Mouse (Mus musculus) MEL (cell line): Measurements from ENCODE around the gene Clpsl2. TPM values are rescaled to one million over a fixed set of nuclear protein-coding genes. Genes with fewer than 3 reads are reported as not detected.

Source experiments
- DNase-seq: peaks from one replicate; pipeline ENCODE4 v3.0.0; 2011; ENCODE audit warnings: low read depth, low spot score
- H3K27ac ChIP-seq: 2 replicates; pipeline ENCODE4 v1.5.1; 2012; ENCODE audit warnings: low read depth, mild to moderate bottlenecking, control low read depth, low read length, moderate library complexity; ENCODE audit not compliant: control insufficient read depth
- H3K27me3 ChIP-seq, 2 experiments: fragments of 150-350 bp in 1 of 2; sonication (generic) in 1 of 2; 2 replicates each; pipeline ENCODE4 v1.6.1; 2012; ENCODE audit warnings: low read length in 2 of 2, mild to moderate bottlenecking in 2 of 2, improper control_type of control experiment in 1 of 2, moderate library complexity in 1 of 2; ENCODE audit not compliant: insufficient read depth in 2 of 2, control insufficient read depth in 1 of 2
- H3K36me3 ChIP-seq, 2 experiments: 2 replicates each; pipeline ENCODE4 v1.6.1; 2012 to 2014; ENCODE audit warnings: low read length in 2 of 2, improper control_type of control experiment in 1 of 2, inconsistent platforms in 1 of 2, mild to moderate bottlenecking in 1 of 2; ENCODE audit not compliant: insufficient read depth in 2 of 2, control insufficient read depth in 1 of 2
- H3K4me1 ChIP-seq, 2 experiments: fragments of 150-350 bp in 1 of 2; sonication (generic) in 1 of 2; 2 replicates each; pipeline ENCODE4 v1.6.1; 2012; ENCODE audit warnings: low read length in 2 of 2, improper control_type of control experiment in 1 of 2, mild to moderate bottlenecking in 1 of 2; ENCODE audit not compliant: insufficient read depth in 2 of 2, control insufficient read depth in 1 of 2
- H3K4me3 ChIP-seq, 2 experiments: fragments of 150-350 bp in 1 of 2; sonication (generic) in 1 of 2; 2 replicates each; pipeline ENCODE4 v1.5.1; 2012; ENCODE audit warnings: low read depth in 2 of 2, low read length in 2 of 2, mild to moderate bottlenecking in 2 of 2, moderate library complexity in 2 of 2, control low read depth in 1 of 2, improper control_type of control experiment in 1 of 2; ENCODE audit not compliant: control insufficient read depth in 1 of 2, insufficient read depth in 1 of 2
- H3K79me2 ChIP-seq: 2 replicates; pipeline ENCODE4 v1.6.1; 2012; ENCODE audit warnings: mild to moderate bottlenecking, low read length, moderate library complexity; ENCODE audit not compliant: control insufficient read depth, poor library complexity, insufficient read depth
- H3K9ac ChIP-seq: 2 replicates; pipeline ENCODE4 v1.6.1; 2012; ENCODE audit warnings: low read depth, mild to moderate bottlenecking, control low read depth, low read length, moderate library complexity; ENCODE audit not compliant: control insufficient read depth, poor library complexity, severe bottlenecking
- H3K9me3 ChIP-seq: fragments of 150-350 bp; sonication (generic); replicated peaks from 2 replicates; pipeline ENCODE4 v1.6.1; 2012; ENCODE audit warnings: mild to moderate bottlenecking, low read length, improper control_type of control experiment, moderate library complexity; ENCODE audit not compliant: insufficient read depth
- E2F4 ChIP-seq: IDR thresholded peaks from 2 replicates; pipeline ENCODE4 v1.6.1; 2011; ENCODE audit warnings: low read depth, low read length, improper control_type of control experiment, borderline replicate concordance
- ETS1 ChIP-seq: IDR thresholded peaks from 2 replicates; pipeline ENCODE4 v1.6.1; 2012; ENCODE audit warnings: low read depth, mild to moderate bottlenecking, inconsistent platforms, low read length, improper control_type of control experiment, moderate library complexity
- GABPA ChIP-seq: IDR thresholded peaks from 2 replicates; pipeline ENCODE4 v1.6.1; 2012; ENCODE audit warnings: low read depth, mild to moderate bottlenecking, inconsistent platforms, low read length, improper control_type of control experiment, moderate library complexity
- MAFK ChIP-seq: IDR thresholded peaks from 2 replicates; pipeline ENCODE4 v1.6.1; 2011; ENCODE audit warnings: low read depth, mild to moderate bottlenecking, low read length, improper control_type of control experiment, borderline replicate concordance
- MAX ChIP-seq: IDR thresholded peaks from 2 replicates; pipeline ENCODE4 v1.6.1; 2011; ENCODE audit warnings: low read length, improper control_type of control experiment
- MAZ ChIP-seq: IDR thresholded peaks from 2 replicates; pipeline ENCODE4 v1.6.1; 2012; ENCODE audit warnings: low read depth, mild to moderate bottlenecking, inconsistent platforms, low read length, improper control_type of control experiment
- MEF2A ChIP-seq: IDR thresholded peaks from 2 replicates; pipeline ENCODE4 v1.6.1; 2014; ENCODE audit warnings: low read depth, mild to moderate bottlenecking, inconsistent platforms, low read length, improper control_type of control experiment; ENCODE audit not compliant: poor library complexity, insufficient replicate concordance, severe bottlenecking; ENCODE audit errors: extremely low read depth
- MYB ChIP-seq: IDR thresholded peaks from 2 replicates; pipeline ENCODE4 v1.6.1; 2011; ENCODE audit warnings: mild to moderate bottlenecking, low read depth, low read length, improper control_type of control experiment
- POLR2A ChIP-seq, 2 experiments: IDR thresholded peaks; 2 replicates each; pipeline ENCODE4 v1.6.1; 2011 to 2012; ENCODE audit warnings: low read length in 2 of 2, mild to moderate bottlenecking in 2 of 2, control low read depth in 1 of 2, improper control_type of control experiment in 1 of 2, low read depth in 1 of 2, moderate library complexity in 1 of 2; ENCODE audit not compliant: control insufficient read depth in 1 of 2, insufficient read depth in 1 of 2, poor library complexity in 1 of 2
- POLR2AphosphoS5 ChIP-seq: IDR thresholded peaks from 2 replicates; pipeline ENCODE4 v1.6.1; 2012; ENCODE audit warnings: low read depth, borderline replicate concordance, mild to moderate bottlenecking, inconsistent platforms, low read length, moderate library complexity, mixed read lengths
- RAD21 ChIP-seq: IDR thresholded peaks from 2 replicates; pipeline ENCODE4 v1.6.1; 2011; ENCODE audit warnings: mild to moderate bottlenecking, low read depth, low read length, improper control_type of control experiment
- RCOR1 ChIP-seq: IDR thresholded peaks from 2 replicates; pipeline ENCODE4 v1.6.1; 2012; ENCODE audit warnings: low read depth, mild to moderate bottlenecking, inconsistent platforms, low read length, improper control_type of control experiment
- SMC3 ChIP-seq: IDR thresholded peaks from 2 replicates; pipeline ENCODE4 v1.6.1; 2011; ENCODE audit warnings: low read depth, low read length, improper control_type of control experiment
- TAL1 ChIP-seq: IDR thresholded peaks from 2 replicates; pipeline ENCODE4 v1.6.1; 2012; ENCODE audit warnings: mild to moderate bottlenecking, inconsistent platforms, low read length, moderate library complexity, mixed read lengths
- UBTF ChIP-seq: IDR thresholded peaks from 2 replicates; pipeline ENCODE4 v1.6.1; 2012; ENCODE audit warnings: low read depth, mild to moderate bottlenecking, inconsistent platforms, low read length, improper control_type of control experiment, moderate library complexity, borderline replicate concordance; ENCODE audit not compliant: insufficient read depth
- USF1 ChIP-seq: IDR thresholded peaks from 2 replicates; pipeline ENCODE4 v1.6.1; 2014; ENCODE audit warnings: low read depth, mild to moderate bottlenecking, inconsistent platforms, low read length, improper control_type of control experiment, moderate library complexity
- USF2 ChIP-seq, 2 experiments: IDR thresholded peaks; 2 replicates each; pipeline ENCODE4 v1.6.1; 2011 to 2012; ENCODE audit warnings: improper control_type of control experiment in 2 of 2, low read length in 2 of 2, borderline replicate concordance in 1 of 2, inconsistent platforms in 1 of 2, low read depth in 1 of 2, mild to moderate bottlenecking in 1 of 2; ENCODE audit not compliant: insufficient read depth in 1 of 2
- ZMIZ1 ChIP-seq: IDR thresholded peaks from 2 replicates; pipeline ENCODE4 v1.6.1; 2012; ENCODE audit warnings: low read depth, mild to moderate bottlenecking, inconsistent platforms, low read length, improper control_type of control experiment, moderate library complexity
- polyA plus RNA-seq, 2 experiments: library from polyadenylated mRNA; stranded (reverse) in 1 of 2; unstranded in 1 of 2; fragments of >175 nt in 1 of 2; fragments of >200 nt in 1 of 2; gene quantifications; 2 replicates each; pipeline versions ENCODE4 v1.2.1 to v1.2.4; 2012; ENCODE audit warnings: low replicate concordance in 2 of 2, low read depth in 1 of 2; ENCODE audit not compliant: insufficient read length in 2 of 2, insufficient read depth in 1 of 2, missing spikeins in 1 of 2
- total RNA-seq: library from RNA; depleted of rRNA; stranded (reverse); fragments of 300-350 nt; gene quantifications from 2 replicates; pipeline ENCODE4 v1.2.3, GENCODE M21; 2012

Clpsl2 gene
- total and polyA plus RNA-seq, 3 experiments, result not detected

GRCm38 (mm10) chr17:28502196-28502821 is 46.9 kb upstream of the Clpsl2 start:
- H3K4me3 ChIP-seq, result no peak overlapping the region
- H3K9me3 ChIP-seq, result no peaks in the 10 kb centered on the region
- no peaks in the 10 kb centered on the region for H3K79me2 ChIP-seq
- no peak for TF ChIP-seq E2F4
- TF ChIP-seq MAZ, result no peak
- no peak for TF ChIP-seq POLR2AphosphoS5
- no peak for TF ChIP-seq USF2 (IDR thresholded peaks at IDR 0.05; ENCODE audit: borderline replicate concordance in 1 of 2, insufficient read depth in 1 of 2, low read depth in 1 of 2, low read length in 2 of 2)
- TF ChIP-seq SMC3, result no peak
- TF ChIP-seq UBTF, result no peak
- no peak overlapping the region for H3K27ac ChIP-seq
- H3K4me1 ChIP-seq, result no peaks in the 10 kb centered on the region
- H3K9ac ChIP-seq, result no peak overlapping the region
- no peak for DNase-seq
- no peaks in the 10 kb centered on the region for H3K36me3 ChIP-seq
- H3K27me3 ChIP-seq, result no peaks in the 10 kb centered on the region

- H3K27ac ChIP-seq, result no peak overlapping the region
- H3K27me3 ChIP-seq, result no peaks in the 10 kb centered on the region
- no peaks in the 10 kb centered on the region for H3K36me3 ChIP-seq
- DNase-seq, result no peak
- H3K4me3 ChIP-seq, result no peak overlapping the region
- TF ChIP-seq MEF2A, result no peak
- no peak for TF ChIP-seq E2F4
- TF ChIP-seq ETS1, result no peak
- TF ChIP-seq GABPA, result no peak
- no peak for TF ChIP-seq MYB
- no peak for TF ChIP-seq MAX
- no peak for TF ChIP-seq USF1
- TF ChIP-seq TAL1, result no peak
- no peak for TF ChIP-seq MAFK
- TF ChIP-seq USF2 (IDR thresholded peaks at IDR 0.05; ENCODE audit: borderline replicate concordance in 1 of 2, insufficient read depth in 1 of 2, low read depth in 1 of 2, low read length in 2 of 2), result no peak
- no peak for TF ChIP-seq POLR2A (IDR thresholded peaks at IDR 0.05; ENCODE audit: control insufficient read depth in 1 of 2, insufficient read depth in 1 of 2, low read depth in 1 of 2, low read length in 2 of 2, poor library complexity in 1 of 2)
- no peak for TF ChIP-seq ZMIZ1
- no peak for TF ChIP-seq RAD21
- TF ChIP-seq POLR2AphosphoS5, result no peak
- no peak for TF ChIP-seq RCOR1
- no peaks in the 10 kb centered on the region for H3K4me1 ChIP-seq
- no peaks in the 10 kb centered on the region for H3K9me3 ChIP-seq
- H3K9ac ChIP-seq, result no peak overlapping the region
- H3K79me2 ChIP-seq, result no peaks in the 10 kb centered on the region
Measured at GRCm38 (mm10) chr17:28504182-28504581, 45.0 kb upstream of the Clpsl2 start.
